Mouse (Mus musculus) heart, adult 9 months (tissue): Measurements from ENCODE around the gene Yeats4.
A peak's percentile ranks its signal among the peaks of the same experiment; 100 is the strongest.

Experiments used
- DNase-seq, 2 experiments: peaks; one replicate each; pipeline ENCODE4 v3.0.0; 2022; ENCODE audit warnings: low spot score in 2 of 2

Yeats4 gene

DNA sequence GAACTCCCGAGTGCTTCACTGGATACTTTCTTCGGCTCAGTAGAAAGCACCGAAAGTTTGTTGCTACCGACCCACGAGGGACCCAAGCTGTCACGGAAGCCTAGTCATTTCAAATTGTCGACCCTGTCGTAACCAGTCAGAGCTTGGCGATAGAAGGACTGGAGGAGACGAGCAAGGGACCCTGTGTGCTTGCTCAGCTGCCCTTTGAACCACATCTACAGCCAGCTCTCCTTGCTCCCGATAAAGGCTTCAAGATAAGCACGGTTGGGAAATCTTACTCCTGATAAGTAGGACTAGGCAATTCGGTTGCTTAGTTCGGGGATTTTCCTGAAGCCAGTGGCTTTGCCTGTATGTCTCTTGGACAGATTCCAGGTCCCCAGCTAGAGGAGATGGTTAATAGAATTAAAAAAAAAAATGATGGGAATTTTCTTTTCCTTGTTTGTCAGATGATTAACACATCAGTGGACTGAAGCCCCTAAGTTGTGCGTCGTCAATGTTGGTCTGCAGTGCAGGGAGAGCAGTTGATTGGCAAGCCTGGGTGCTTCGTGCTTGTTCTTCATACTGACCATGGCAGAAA, 21.2 kb downstream of the Yeats4 start:
- no peak for DNase-seq

DNA sequence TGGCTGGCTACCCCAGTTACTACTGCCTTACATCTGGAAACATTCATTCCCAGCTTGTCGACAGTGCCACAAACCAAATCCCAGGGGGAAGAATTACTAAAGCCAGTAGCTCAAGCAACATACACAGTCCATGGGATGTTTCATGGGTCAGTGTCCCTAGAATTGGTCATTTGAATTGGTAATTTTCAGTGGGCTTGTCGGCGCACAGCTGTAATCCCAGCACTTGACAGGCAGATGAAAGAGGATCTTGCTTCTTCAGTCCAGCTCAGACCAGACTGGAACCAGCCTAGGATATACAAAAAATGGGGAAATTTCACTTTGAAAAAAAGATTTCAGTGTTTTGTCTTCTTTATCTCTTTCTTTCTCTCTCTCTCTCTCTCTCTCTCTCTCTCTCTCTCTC, 24.6 kb downstream of the Yeats4 start:
- no peak for DNase-seq

DNA sequence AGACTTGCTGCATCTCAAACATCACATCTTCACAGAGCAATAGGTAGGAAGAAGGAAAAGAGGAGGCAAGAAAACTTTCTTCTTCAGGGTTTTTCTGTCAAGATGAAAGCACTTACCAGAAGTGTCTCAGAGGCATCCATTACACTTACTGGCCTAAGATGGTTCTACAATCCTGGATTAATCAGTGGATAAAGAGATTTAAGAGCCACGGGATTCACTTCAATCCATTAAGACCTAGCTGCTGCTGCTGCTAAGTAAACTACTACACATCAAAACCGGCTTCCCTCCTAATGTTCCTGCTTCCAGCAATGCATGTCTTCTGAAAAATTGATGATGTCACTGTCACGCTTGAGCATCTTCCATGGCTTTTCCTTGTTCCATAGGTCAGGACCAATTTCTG, 27.6 kb downstream of the Yeats4 start:
- DNase-seq = no peak

DNA sequence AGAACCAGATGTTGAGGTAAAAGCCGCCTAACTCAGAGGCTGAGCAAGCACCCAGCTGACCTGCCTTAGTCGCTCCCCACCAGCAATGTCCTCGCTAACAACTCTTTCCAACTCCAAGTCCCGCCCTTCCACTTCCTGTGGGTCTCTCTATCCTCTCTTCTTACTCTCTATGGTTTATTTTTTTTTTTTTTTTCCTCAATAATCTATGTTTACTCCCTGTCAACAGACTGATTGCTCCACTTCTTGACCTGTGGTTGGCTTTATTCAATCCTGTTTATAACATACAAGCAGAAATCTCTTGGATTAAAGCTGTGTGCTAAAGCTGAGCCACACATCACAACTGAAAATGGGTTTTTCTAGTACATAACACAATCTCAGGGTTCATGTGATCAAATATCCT, 28.6 kb downstream of the Yeats4 start:
- no peak for DNase-seq

DNA sequence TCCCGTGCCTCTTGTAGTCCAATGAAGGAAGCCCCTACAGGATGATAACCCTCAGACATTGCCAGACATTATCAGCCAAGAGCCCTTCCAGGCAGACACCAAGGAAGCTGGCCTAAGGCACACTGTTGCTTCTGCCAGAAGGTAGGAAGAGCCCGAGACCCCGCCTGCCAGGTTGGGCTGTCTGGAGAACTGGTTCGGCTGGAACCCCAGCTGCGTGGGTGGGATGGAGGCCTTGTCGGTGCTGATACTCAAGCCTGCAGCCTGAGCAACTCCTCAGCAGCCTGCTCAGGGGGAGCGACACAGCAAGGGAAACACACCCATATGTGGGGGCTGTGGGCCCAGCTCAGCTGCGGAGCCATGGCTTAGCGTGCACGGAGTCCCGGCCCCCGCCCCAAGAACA, 29.3 kb downstream of the Yeats4 start:
- DNase-seq = no peak

DNA sequence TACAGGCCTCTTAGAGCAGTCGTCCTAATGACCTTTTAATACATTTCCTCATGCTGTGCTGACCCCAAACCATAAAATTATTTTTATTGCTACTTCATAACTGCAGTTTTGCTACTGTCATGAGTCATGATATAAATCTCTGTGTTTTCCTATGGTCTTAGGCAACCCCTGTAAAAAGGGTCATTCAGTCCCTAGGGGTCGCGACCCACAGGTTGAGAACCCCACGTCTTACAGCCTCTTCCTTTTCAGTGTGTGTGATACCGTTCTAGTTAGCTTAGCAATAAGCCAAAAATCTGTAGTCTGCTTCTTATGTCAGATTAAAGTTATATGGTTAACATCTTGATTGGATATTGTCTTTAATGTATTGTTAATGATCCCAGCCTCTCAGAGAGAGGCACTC, 30.9 kb downstream of the Yeats4 start:
- no peak for DNase-seq

DNA sequence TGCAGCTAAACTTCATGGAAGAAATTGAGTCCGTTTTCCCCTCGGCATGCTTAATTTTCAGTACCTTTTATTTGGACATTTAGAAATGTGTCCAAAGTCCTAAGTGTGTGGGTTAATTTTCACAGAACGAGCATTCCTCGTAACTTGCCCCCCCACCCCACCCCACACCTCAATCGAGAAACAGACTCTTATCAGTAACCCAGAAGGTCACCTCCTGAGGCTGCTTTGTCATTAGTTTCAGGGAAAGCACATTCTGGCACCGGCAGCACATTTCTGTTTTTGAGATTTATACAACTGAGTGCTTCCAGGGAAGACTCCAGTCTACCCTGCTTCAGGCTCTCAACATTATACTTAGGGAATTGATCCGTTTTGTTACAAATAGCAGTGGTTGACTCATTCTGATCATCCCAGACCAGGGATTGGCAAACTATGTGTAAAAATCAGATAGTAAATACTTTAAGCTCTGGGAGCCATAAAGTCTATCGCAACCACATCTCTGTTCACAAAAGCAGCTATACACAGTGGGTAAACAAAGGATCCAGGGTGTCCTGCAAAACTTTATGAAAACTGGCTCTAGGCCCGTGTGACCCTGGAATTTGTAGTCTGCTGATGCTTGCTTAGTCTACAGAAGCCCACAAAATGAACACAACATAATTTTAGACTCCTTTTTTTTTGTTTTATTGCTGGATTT, 38.8 kb downstream of the Yeats4 start:
- no peak for DNase-seq

DNA sequence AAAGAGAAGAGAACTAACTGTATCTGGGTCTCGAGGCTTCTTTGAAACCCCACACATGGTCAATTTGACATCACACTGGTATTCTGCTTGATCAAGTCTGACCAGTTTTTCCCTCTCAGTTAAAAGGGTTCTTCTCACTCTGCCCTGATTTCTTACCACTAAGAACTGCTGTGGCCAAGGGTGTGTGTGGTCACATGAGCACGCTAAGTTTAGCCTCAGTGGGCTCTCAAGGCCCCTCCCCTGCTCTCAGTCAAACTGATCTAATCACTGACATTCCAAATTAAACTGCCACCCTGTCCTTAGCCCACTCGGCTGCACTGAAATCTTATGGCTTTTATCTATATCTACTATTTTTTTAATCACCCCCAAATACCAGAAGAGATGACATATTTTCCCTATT, 43.2 kb downstream of the Yeats4 start:
- DNase-seq = no peak

DNA sequence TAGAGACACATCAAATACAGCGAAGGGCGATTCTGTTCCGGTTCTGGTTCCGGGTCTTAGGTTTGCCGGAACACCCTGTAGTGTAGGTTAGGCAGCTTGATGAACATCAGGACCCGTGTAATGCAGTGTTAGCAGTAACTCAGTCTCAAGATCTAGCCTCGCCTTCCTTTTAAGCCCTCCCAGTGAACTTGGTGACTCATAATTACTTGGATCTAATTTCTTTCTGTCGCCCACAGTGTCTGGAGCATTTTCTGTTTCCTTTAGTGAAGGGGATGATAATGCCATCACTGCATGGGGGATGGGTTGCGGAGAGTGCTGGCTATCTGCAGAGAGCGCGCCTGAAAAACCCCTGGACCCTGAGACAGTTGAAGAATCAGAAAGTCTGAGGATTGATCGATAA, 49.7 kb downstream of the Yeats4 start:
- peak; percentile 2 to 3 for DNase-seq

DNA sequence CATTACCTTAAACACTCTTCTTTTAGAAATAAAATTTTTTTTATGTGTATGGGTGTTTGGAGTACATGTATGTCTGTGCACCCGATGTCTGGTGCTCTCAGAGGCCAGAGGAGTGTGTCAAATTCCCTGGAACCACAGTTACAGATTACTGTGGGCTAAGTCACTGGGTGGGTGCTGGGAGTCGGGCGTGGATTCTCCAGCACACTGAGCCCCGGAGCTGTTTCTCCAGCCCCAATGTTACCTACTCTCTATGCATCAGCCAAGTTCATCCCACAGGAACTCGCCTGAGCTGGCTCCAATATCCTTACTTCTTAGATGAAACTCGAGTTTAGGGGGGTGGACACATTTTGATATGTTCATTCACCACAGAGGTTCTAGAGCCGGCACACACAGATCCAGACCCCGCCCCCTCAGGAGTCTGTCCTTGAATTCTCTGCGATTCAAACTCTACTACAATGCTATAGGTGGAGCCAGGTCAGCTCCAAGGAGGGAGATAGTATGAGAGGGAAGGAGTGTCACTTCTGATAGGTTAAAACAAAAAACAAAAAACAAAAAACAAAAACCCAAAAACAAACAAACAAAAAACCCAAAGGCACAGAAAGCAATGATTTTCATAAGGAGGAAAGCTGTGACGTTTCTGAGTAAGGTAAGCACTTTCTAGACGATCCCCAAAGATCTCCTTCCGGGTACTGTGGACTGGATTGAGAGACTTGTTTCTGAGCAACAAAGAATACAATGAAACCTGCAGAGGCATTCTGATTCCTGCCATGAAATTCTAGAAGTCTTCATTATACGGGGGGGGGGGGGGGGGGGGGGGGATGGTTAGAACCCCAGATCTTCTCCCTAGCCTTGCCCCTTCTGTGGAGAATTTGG, 50.5 kb downstream of the Yeats4 start:
- DNase-seq = no peak

DNA sequence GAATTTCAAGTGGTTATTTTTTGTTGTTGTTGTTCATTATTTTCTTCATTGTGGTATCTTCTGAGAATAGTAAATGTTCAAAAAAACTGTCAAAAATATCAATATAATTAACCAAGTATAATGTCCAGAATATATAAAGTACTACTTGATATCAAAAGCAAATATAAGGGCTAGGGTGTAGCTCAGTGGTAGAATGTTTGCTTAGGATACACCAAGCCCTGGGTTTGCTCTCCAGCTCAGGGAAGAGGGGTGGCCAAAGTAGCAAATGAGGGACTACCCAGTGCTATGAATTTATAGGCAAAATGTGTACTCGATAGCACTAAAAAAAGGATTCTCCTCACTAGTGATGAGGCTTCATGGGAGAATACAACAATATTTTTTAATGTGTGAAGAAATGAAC, 51.2 kb downstream of the Yeats4 start:
- DNase-seq = no peak

DNA sequence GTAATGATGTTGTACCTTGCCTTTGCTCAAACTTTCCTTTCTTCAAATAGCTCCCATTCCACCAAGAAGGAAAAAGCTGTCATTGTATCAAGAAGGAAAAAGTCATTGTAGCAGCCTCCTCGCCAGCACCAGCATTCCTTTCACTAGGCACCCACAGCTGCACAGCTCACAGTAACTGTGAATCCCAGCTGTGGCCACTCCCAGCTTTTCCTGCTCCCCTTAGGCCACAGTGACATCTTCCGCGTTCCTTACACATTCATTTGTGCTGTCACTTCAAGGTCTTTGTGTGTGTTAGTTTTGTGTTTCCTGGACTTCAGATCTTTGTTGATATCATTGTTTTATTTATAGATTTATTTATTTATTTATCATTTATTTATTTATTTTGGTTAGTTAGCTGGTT, 52.2 kb downstream of the Yeats4 start:
- no peak for DNase-seq

DNA sequence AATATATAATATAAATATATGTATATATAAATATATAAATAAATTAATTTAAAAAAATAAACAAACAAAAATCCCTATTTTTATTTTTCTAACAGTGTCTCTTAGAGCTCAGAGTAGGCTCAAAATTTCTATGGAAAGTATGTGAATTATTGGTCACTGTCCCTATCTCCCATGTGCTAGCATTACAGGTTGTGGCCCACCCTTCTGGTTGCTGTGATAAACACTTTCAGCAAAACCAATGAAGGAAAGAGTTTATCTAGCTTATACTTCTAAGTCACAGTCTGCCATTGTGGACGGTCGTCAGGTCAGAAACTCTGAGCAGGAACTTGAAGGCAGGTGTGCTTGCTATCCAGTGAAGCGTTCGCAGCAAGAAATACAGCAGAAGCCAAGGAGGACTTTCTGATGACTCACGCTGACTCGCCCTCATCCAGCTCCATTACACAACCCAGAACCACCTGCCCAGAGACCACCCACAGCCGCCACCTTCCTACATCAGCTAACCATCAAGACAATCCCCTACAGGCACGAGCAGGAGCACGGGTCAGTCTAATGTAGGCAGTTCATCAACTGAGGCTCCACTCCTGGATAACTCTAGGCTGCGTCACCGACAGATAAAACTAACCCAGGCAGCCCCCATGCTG, 57.4 kb downstream of the Yeats4 start:
- DNase-seq = no peak
